ENCODE assay signal across 9 mouse cellular contexts in genomic region chr13:101718744-101719143, GRCm38 (mm10). TPM values are rescaled to one million over a fixed set of nuclear protein-coding genes. Genes with fewer than 3 reads are reported as not detected.
DNase-seq lines count a peak whose midpoint lies in the region; ATAC-seq and TF ChIP-seq lines count a peak whose summit lies in the region.
"Had no signal": no experiment of that assay in that cellular context is flagged by ENCODE, and none has a peak within 500 bp of the region (broad histone marks: within the 10 kb centered on the region; RNA-seq: fewer than 3 reads in every experiment).

No protein-coding gene starts in this region.

- no peak overlapping the region for H3K4me3 ChIP-seq in forebrain, embryonic 16.5 days (replicated peaks; ENCODE audit: low read length)
- H3K4me3 ChIP-seq in forebrain, embryonic 10.5 days = no peak overlapping the region
- no peak overlapping the region for H3K4me3 ChIP-seq in limb, embryonic 12.5 days (replicated peaks)
- no peak overlapping the region for H3K4me3 ChIP-seq in limb, embryonic 10.5 days
- no peak overlapping the region for H3K4me3 ChIP-seq in hindbrain, embryonic 16.5 days (ENCODE audit: low read length)
- no peak overlapping the region for H3K4me3 ChIP-seq in neural tube, embryonic 13.5 days
- no peak overlapping the region for H3K4me3 ChIP-seq in midbrain, postnatal 0 days (ENCODE audit: low read depth, low read length)
- H3K4me3 ChIP-seq: hindbrain, embryonic 15.5 days had no signal

- H3K27me3 ChIP-seq in forebrain, embryonic 16.5 days (replicated peaks; ENCODE audit: control insufficient read depth, insufficient read depth, low read length) = no peaks in the 10 kb centered on the region
- peaks cover 10% of the 10 kb centered on the region for H3K27me3 ChIP-seq in forebrain, embryonic 10.5 days (ENCODE audit: poor library complexity, severe bottlenecking)
- H3K27me3 ChIP-seq in limb, embryonic 12.5 days = peaks cover 46% of the 10 kb centered on the region
- peaks cover 38% of the 10 kb centered on the region for H3K27me3 ChIP-seq in limb, embryonic 10.5 days (ENCODE audit: low read depth, poor library complexity, severe bottlenecking)
- no peaks in the 10 kb centered on the region for H3K27me3 ChIP-seq in hindbrain, embryonic 16.5 days (replicated peaks; ENCODE audit: control insufficient read depth, insufficient read depth, low read length)
- H3K27me3 ChIP-seq in neural tube, embryonic 13.5 days = no peaks in the 10 kb centered on the region
- H3K27me3 ChIP-seq in midbrain, postnatal 0 days (ENCODE audit: insufficient read depth, low read length) = no peaks in the 10 kb centered on the region
- H3K27me3 ChIP-seq: hindbrain, embryonic 15.5 days had no signal

- H3K9ac ChIP-seq in forebrain, embryonic 16.5 days (replicated peaks; ENCODE audit: low read depth, low read length) = no peak overlapping the region
- no peak overlapping the region for H3K9ac ChIP-seq in limb, embryonic 12.5 days (replicated peaks)
- H3K9ac ChIP-seq in hindbrain, embryonic 16.5 days (ENCODE audit: low read depth, low read length) = no peak overlapping the region
- H3K9ac ChIP-seq in neural tube, embryonic 13.5 days = no peak overlapping the region
- H3K9ac ChIP-seq in midbrain, postnatal 0 days (replicated peaks; ENCODE audit: low read length, poor library complexity, severe bottlenecking) = no peak overlapping the region
- H3K9ac ChIP-seq: hindbrain, embryonic 15.5 days had no signal

- no peak for DNase-seq in forebrain, embryonic 10.5 days (ENCODE audit: extremely low spot score, low spot score)
- DNase-seq in limb, embryonic 10.5 days (ENCODE audit: low spot score) = no peak
- DNase-seq in right cerebral cortex, adult 18-20 months = no peak
- no peak for DNase-seq in midbrain, postnatal 0 days (ENCODE audit: low spot score)

- no peaks in the 10 kb centered on the region for H3K36me3 ChIP-seq in forebrain, embryonic 16.5 days (ENCODE audit: control insufficient read depth, insufficient read depth)
- no peaks in the 10 kb centered on the region for H3K36me3 ChIP-seq in forebrain, embryonic 10.5 days (replicated peaks)
- H3K36me3 ChIP-seq in limb, embryonic 12.5 days = no peaks in the 10 kb centered on the region
- no peaks in the 10 kb centered on the region for H3K36me3 ChIP-seq in limb, embryonic 10.5 days
- no peaks in the 10 kb centered on the region for H3K36me3 ChIP-seq in hindbrain, embryonic 16.5 days (ENCODE audit: control insufficient read depth, insufficient read depth, low read length)
- no peaks in the 10 kb centered on the region for H3K36me3 ChIP-seq in neural tube, embryonic 13.5 days
- no peaks in the 10 kb centered on the region for H3K36me3 ChIP-seq in midbrain, postnatal 0 days (ENCODE audit: insufficient read depth, low read length)
- H3K36me3 ChIP-seq: hindbrain, embryonic 15.5 days had no signal

- H3K27ac ChIP-seq in forebrain, embryonic 16.5 days (ENCODE audit: low read length) = no peak overlapping the region
- no peak overlapping the region for H3K27ac ChIP-seq in forebrain, embryonic 10.5 days
- H3K27ac ChIP-seq in limb, embryonic 12.5 days = no peak overlapping the region
- H3K27ac ChIP-seq in limb, embryonic 10.5 days = no peak overlapping the region
- no peak overlapping the region for H3K27ac ChIP-seq in hindbrain, embryonic 16.5 days (ENCODE audit: low read depth, low read length)
- H3K27ac ChIP-seq in neural tube, embryonic 13.5 days (replicated peaks) = no peak overlapping the region
- no peak overlapping the region for H3K27ac ChIP-seq in midbrain, postnatal 0 days (ENCODE audit: low read depth, low read length)
- H3K27ac ChIP-seq: hindbrain, embryonic 15.5 days had no signal

- no peak for TF ChIP-seq CTCF in midbrain, postnatal 0 days (IDR thresholded peaks at IDR 0.05)

- ATAC-seq in forebrain, embryonic 16.5 days = no peak
- no peak for ATAC-seq in limb, embryonic 12.5 days (ENCODE audit: insufficient number of reproducible peaks, insufficient read depth, low FRiP score, low TSS enrichment, low read depth)
- no peak for ATAC-seq in hindbrain, embryonic 16.5 days
- no peak for ATAC-seq in neural tube, embryonic 13.5 days (ENCODE audit: low read depth)
- ATAC-seq in midbrain, postnatal 0 days (ENCODE audit: low FRiP score) = no peak

- peak overlapping the region; percentile 42; the same call in 1 of the 2 replicates for H3K4me2 ChIP-seq in forebrain, embryonic 16.5 days (ENCODE audit: low read length)
- peak overlapping the region; percentile 50 for H3K4me2 ChIP-seq in limb, embryonic 12.5 days
- H3K4me2 ChIP-seq in hindbrain, embryonic 16.5 days (ENCODE audit: low read length) = peak overlapping the region; percentile 39
- peak overlapping the region; percentile 44 for H3K4me2 ChIP-seq in neural tube, embryonic 13.5 days
- no peak overlapping the region for H3K4me2 ChIP-seq in midbrain, postnatal 0 days (ENCODE audit: low read depth, low read length, poor library complexity, severe bottlenecking)

- 53% methylated on average over 7 of the region's 7 CpGs for WGBS in forebrain, embryonic 16.5 days
- 79% methylated on average over 7 of the region's 7 CpGs for WGBS in forebrain, embryonic 10.5 days
- 43% methylated on average over 7 of the region's 7 CpGs for WGBS in limb, embryonic 12.5 days
- 57% methylated on average over 7 of the region's 7 CpGs for WGBS in limb, embryonic 10.5 days
- WGBS in hindbrain, embryonic 16.5 days = 49% methylated on average over 7 of the region's 7 CpGs
- WGBS in neural tube, embryonic 13.5 days = 45% methylated on average over 7 of the region's 7 CpGs
- WGBS in midbrain, postnatal 0 days = 74% methylated on average over 7 of the region's 7 CpGs

- H3K9me3 ChIP-seq in forebrain, embryonic 16.5 days (ENCODE audit: control insufficient read depth, low read length) = no peaks in the 10 kb centered on the region
- no peaks in the 10 kb centered on the region for H3K9me3 ChIP-seq in forebrain, embryonic 10.5 days
- no peaks in the 10 kb centered on the region for H3K9me3 ChIP-seq in limb, embryonic 12.5 days
- H3K9me3 ChIP-seq in limb, embryonic 10.5 days (replicated peaks) = no peaks in the 10 kb centered on the region
- no peaks in the 10 kb centered on the region for H3K9me3 ChIP-seq in hindbrain, embryonic 16.5 days (ENCODE audit: control insufficient read depth, low read length)
- H3K9me3 ChIP-seq in neural tube, embryonic 13.5 days = no peaks in the 10 kb centered on the region
- H3K9me3 ChIP-seq in midbrain, postnatal 0 days (ENCODE audit: low read length) = no peaks in the 10 kb centered on the region
- H3K9me3 ChIP-seq: hindbrain, embryonic 15.5 days had no signal

- peaks cover 12% of the 10 kb centered on the region for H3K4me1 ChIP-seq in forebrain, embryonic 16.5 days (replicated peaks; ENCODE audit: control insufficient read depth, insufficient read depth, low read length)
- H3K4me1 ChIP-seq in forebrain, embryonic 10.5 days = peaks cover 21% of the 10 kb centered on the region
- H3K4me1 ChIP-seq in limb, embryonic 12.5 days (replicated peaks) = peaks cover 18% of the 10 kb centered on the region
- H3K4me1 ChIP-seq in limb, embryonic 10.5 days = peaks cover 29% of the 10 kb centered on the region
- peaks cover 5% of the 10 kb centered on the region for H3K4me1 ChIP-seq in hindbrain, embryonic 16.5 days (ENCODE audit: control insufficient read depth, insufficient read depth, low read depth, low read length)
- peaks cover 12% of the 10 kb centered on the region for H3K4me1 ChIP-seq in neural tube, embryonic 13.5 days (replicated peaks)
- H3K4me1 ChIP-seq in midbrain, postnatal 0 days (ENCODE audit: insufficient read depth, low read length) = no peaks in the 10 kb centered on the region

RNA-seq across cellular contexts. Expression of gene Pik3r1, which starts 49.3 kb away (rescaled TPM):
- polyA plus RNA-seq in forebrain, embryonic 16.5 days (2015; fragmentation: Nextera tagmentation; extraction: Ambion mirVana) = 36.4 and 42.7 TPM in 2 replicates
- 11.5 and 12.5 TPM in 2 replicates for polyA plus RNA-seq in forebrain, embryonic 10.5 days (2016; fragmentation: Nextera tagmentation; extraction: Ambion mirVana)
- polyA plus RNA-seq in limb, embryonic 12.5 days (2016; fragmentation: Nextera tagmentation; extraction: Ambion mirVana) = 20.7 and 21.4 TPM in 2 replicates
- polyA plus RNA-seq in limb, embryonic 10.5 days (2016; fragmentation: Nextera tagmentation; extraction: Ambion mirVana) = 9.8 and 13.9 TPM in 2 replicates
- 51.3 and 51.6 TPM in 2 replicates for polyA plus RNA-seq in hindbrain, embryonic 16.5 days (2015; fragmentation: Nextera tagmentation; extraction: Ambion mirVana)
- polyA plus RNA-seq in neural tube, embryonic 13.5 days (2015; fragmentation: Nextera tagmentation; extraction: Ambion mirVana) = 47.9 and 57.3 TPM in 2 replicates
- 99.2 and 116 TPM in 2 replicates for total RNA-seq in midbrain, postnatal 0 days (2014; rRNA removed)
- 43.0 and 54.4 TPM in 2 replicates for polyA plus RNA-seq in midbrain, postnatal 0 days (2015; fragmentation: Nextera tagmentation; extraction: Ambion mirVana)
